Mouse (Mus musculus): ENCODE measurements around the gene Lin54. TPM values are rescaled to one million over a fixed set of nuclear protein-coding genes. Genes with fewer than 3 reads are reported as not detected.
"Not testable (repeated sequence)": the region's sequence is repeated elsewhere in the genome, so short reads cannot be mapped to it uniquely, and the experiment has no call there.

The Lin54 gene
- polyA plus RNA-seq, 1 experiment = 6.6 TPM

DNA sequence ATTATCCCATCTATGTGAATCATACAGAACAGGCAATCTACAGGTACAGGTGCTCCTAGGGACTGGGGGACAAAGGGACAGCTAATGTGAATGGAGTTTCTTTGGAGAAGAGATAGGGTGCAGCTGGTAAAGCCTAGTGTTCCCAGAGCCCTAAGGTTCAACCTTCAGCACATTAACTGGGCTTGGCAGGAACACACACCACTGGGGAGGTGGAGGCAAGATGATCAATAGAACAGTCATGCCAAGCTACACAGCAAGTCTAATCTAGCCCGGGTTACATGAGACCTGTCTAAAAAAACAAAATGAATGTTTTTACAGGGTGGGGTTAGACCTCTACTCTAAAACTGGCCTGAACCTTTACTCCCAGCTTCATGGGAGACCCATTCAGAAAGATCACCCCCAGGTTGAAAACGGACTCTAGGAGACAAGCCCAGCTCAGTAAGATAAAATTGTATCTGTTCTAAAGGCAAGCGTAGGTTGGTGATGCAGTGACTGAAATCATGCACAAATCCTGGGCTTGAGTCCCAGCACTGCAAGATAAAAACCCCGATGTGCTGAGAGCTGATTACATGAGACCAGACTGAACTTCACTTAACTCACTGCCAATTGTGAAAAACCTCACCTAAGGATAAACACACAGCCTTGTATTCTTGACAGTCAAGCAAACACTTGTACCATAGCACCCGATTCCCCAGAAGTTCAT lies 72.3 kb downstream of the Lin54 start:
- 4% methylated on average over 5 of the region's 5 CpGs for WGBS
- DNase-seq (ENCODE audit: low read depth, low spot score) = no peak

DNA sequence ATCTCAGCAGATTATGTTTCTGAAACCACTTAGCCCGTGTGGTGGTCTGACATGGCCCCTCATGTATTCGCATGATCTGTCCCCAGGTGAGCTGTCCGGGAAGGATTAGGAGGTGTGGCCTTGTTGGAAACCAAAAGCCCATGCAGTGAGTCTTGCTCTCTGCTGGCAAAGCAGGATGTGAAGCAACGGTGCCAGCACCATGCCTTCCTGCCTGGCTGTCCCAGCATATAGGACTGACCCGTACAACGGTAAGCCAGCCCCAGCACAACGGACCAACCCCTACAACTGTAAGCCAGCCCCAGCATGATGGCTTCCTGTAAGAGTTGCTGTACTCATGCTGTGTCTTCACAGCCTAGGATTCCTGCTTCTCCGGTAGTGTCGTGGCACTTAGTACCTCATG lies 73.2 kb downstream of the Lin54 start:
- DNase-seq (ENCODE audit: low read depth, low spot score) = no peak
- WGBS = 25% methylated on average over 9 of the region's 9 CpGs

- WGBS = 81% methylated on average over 2 of the region's 2 CpGs
Measured at GRCm38 (mm10) chr5:100425823-100426222, 74.6 kb downstream of the Lin54 start.

GRCm38 (mm10) chr5:100424252-100424651 lies 76.2 kb downstream of the Lin54 start:
- 31% methylated on average over 3 of the region's 3 CpGs for WGBS
- DNase-seq (ENCODE audit: low read depth, low spot score) = no peak

More at GRCm38 (mm10) chr5:100425823-100426222, 74.6 kb downstream of the Lin54 start:
- not testable (repeated sequence) for DNase-seq (ENCODE audit: low read depth, low spot score)

GRCm38 (mm10) chr5:100423626-100424025 lies 76.8 kb downstream of the Lin54 start:
- no peak for DNase-seq (ENCODE audit: low read depth, low spot score)
- WGBS = 57% methylated on average over 7 of the region's 7 CpGs

- no peak for DNase-seq (ENCODE audit: low read depth, low spot score)
- WGBS = 79% methylated on average over 4 of the region's 4 CpGs
Measured at GRCm38 (mm10) chr5:100418861-100419260, 81.6 kb downstream of the Lin54 start.

GRCm38 (mm10) chr5:100418077-100418476 lies 82.4 kb downstream of the Lin54 start:
- WGBS = 85% methylated on average over 2 of the region's 2 CpGs

DNA sequence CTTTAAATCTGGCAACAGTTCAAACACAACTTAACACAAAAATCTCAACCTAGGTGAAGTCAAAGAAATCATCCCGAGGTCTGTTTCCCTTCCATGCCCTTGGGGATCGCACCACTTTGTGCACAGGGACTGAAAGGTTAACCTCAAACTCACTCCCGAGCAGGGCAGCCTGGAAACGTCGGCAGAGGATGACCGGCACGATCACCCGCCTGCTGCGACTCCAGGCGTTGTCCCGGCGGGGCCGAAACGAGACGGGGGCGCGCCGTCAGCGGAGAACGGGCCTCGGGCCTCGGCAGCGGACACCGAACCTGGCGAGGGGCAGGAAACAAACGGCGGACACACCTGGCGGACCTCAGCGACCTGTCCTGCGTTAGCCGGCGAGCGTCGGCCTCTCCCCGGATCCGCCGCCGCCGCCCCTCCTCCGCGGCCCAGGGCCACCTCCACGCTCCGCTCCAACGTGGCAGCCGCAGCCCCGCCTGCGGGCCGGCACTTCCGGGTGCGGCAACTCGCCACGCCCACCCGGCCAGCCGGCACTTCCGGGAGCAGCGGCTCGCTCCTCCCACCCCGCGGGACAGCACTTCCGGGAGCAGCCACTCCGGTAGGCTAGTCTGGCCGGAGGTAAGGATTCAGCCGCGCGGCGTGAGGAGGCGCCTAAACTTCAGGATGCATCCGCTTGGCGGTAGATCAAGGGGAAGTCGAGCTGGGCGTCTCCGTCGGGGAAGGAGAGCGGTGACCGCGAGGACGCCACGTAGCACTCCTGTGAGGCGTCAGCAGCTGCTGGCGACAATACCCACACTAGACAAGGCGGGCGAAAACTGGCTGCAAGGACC lies 84.5 kb downstream of the Lin54 start, which contains the start of gene Sec31a:
Gene Sec31a, minus strand, starts transcription at position 474 of the 830 bp plus-strand sequence.
- peak; percentile 92 for DNase-seq (ENCODE audit: low read depth, low spot score)
- WGBS = under 1% methylated on average over 81 of the region's 82 CpGs

More at GRCm38 (mm10) chr5:100418077-100418476, 82.4 kb downstream of the Lin54 start:
- DNase-seq (ENCODE audit: low read depth, low spot score) = no peak

GRCm38 (mm10) chr5:100414474-100415196 lies 85.8 kb downstream of the Lin54 start:
- DNase-seq (ENCODE audit: low read depth, low spot score) = no peak
- 9% methylated on average over 11 of the region's 11 CpGs for WGBS

- 17% methylated on average over 3 of the region's 3 CpGs for WGBS
- no peak for DNase-seq (ENCODE audit: low read depth, low spot score)
Measured at GRCm38 (mm10) chr5:100412886-100413285, 87.6 kb downstream of the Lin54 start.

DNA sequence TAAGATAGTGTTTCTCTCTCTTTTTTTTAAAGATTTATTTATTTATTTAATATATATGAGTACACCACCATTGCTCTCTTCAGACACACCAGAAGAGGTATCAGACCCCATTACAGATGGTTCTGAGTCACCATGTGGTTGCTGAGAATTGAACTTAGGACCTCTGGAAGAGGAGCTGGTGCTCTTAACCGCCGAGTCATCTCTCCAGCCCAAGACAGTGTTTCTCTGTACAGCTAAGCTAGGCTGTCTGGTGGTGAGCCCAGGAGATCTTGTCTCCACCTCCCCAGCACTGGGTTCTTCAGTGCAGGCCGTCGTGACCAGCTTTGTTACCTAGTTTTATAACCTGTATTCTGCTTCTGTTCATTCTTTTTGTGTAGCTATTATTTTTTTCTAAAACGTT lies 90.2 kb downstream of the Lin54 start:
- WGBS = 82% methylated on average over 5 of the region's 5 CpGs

GRCm38 (mm10) chr5:100408485-100408884 lies 92.0 kb downstream of the Lin54 start:
- WGBS = 49% methylated on average over 5 of the region's 5 CpGs

More for the DNA sequence above, 90.2 kb downstream of the Lin54 start:
- DNase-seq (ENCODE audit: low read depth, low spot score) = no peak

DNA sequence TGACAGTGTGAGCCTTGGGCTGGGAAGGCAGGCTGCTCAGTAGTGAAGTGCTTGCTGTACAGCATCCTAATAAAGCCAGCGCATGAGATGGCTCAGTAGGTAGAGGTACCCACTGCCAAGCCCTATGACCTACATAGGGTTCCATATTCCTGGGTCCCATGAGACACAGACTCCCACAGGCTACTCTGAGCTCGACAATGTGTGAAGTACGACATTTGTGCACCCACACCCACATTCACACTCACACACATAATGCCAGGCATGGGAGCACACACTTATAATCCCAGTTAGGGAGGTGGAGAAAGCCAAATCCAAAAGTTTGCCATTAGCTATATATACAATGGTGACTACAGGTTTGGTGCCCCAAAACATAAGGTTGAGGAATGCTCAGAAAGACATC lies 103.7 kb downstream of the Lin54 start:
- no peak for DNase-seq (ENCODE audit: low read depth, low spot score)
- 96% methylated on average over 3 of the region's 3 CpGs for WGBS

More at GRCm38 (mm10) chr5:100408485-100408884, 92.0 kb downstream of the Lin54 start:
- DNase-seq (ENCODE audit: low read depth, low spot score) = no peak

DNA sequence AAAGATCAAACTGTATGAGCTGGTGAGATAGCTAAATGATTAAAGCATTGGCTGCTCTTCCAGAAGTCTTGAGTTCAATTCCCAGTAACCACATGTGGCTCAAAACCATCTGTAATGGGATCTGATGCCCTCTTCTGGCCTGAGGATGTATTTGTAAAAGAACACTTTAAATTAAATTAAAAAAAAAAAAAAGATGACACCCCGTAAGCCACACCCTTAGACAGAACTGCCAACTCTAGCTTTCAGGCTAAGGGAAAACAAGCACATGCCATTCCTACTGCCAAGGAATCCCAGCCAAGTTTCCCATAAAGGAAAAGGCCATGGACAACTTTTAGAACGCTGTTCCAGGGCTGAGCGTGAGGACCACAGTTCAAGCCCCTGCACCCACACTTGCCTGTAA lies 106.8 kb downstream of the Lin54 start:
- 43% methylated on average over 3 of the region's 3 CpGs for WGBS
- no peak for DNase-seq (ENCODE audit: low read depth, low spot score)

GRCm38 (mm10) chr5:100392436-100392955 lies 107.9 kb downstream of the Lin54 start:
- WGBS = 94% methylated on average over 20 of the region's 20 CpGs
- no peak for DNase-seq (ENCODE audit: low read depth, low spot score)

Other genes with a start within 250 kb of the Lin54 start
- gene Sec31a, start 84.4 kb downstream of the Lin54 start, polyA plus RNA-seq (2012; rRNA removed) = 208 and 328 TPM in 2 replicates
- 34.2 and 35.6 TPM in 2 replicates for gene Cops4, start 17.7 kb upstream of the Lin54 start, polyA plus RNA-seq (2012; rRNA removed)
- 2,125 and 2,622 TPM in 2 replicates for gene Plac8, start 71.6 kb upstream of the Lin54 start, polyA plus RNA-seq (2012; rRNA removed)
- 46.8 and 56.9 TPM in 2 replicates for gene Coq2, start 174.5 kb upstream of the Lin54 start, polyA plus RNA-seq (2012; rRNA removed)
- gene Hpse, start 219.1 kb upstream of the Lin54 start, polyA plus RNA-seq (2012; rRNA removed) = 5.8 and 7.5 TPM in 2 replicates